Mouse (Mus musculus): ENCODE results near the gene Dennd1a. TPM values are rescaled to one million over a fixed set of nuclear protein-coding genes. Genes with fewer than 3 reads are reported as not detected.

Gene Dennd1a
- total and polyA plus RNA-seq, 2 experiments from 2014 or later, result 16.7 to 52.1 TPM

- no peaks in the 10 kb centered on the region for H3K27me3 ChIP-seq (ENCODE audit: insufficient read depth, low read length)
- no peak overlapping the region for H3K4me3 ChIP-seq (ENCODE audit: low read depth, low read length)
- DNase-seq (peak; percentile 76), ATAC-seq (peak; percentile 74)
- no peak overlapping the region for H3K4me2 ChIP-seq (ENCODE audit: low read depth)
- no peak overlapping the region for H3K27ac ChIP-seq (ENCODE audit: low read depth, low read length)
- H3K9me3 ChIP-seq (ENCODE audit: low read length), result no peaks in the 10 kb centered on the region
- peaks cover 10% of the 10 kb centered on the region for H3K36me3 ChIP-seq (ENCODE audit: insufficient read depth)
- TF ChIP-seq CTCF (IDR thresholded peaks at IDR 0.05; ENCODE audit: low read depth), result peak; percentile 95
- 44% methylated on average over 4 of the region's 4 CpGs for WGBS
- H3K9ac ChIP-seq, result no peak overlapping the region
- no peaks in the 10 kb centered on the region for H3K4me1 ChIP-seq (ENCODE audit: insufficient read depth)
These were observed 484.5 kb downstream of the Dennd1a start for GRCm38 (mm10) chr2:37802610-37803212.

GRCm38 (mm10) chr2:37801687-37802086 lies 485.5 kb downstream of the Dennd1a start:
- no peaks in the 10 kb centered on the region for H3K4me1 ChIP-seq (ENCODE audit: insufficient read depth)
- no peak for ATAC-seq
- WGBS, result 87% methylated on average over 4 of the region's 4 CpGs
- H3K4me2 ChIP-seq (ENCODE audit: low read depth), result no peak overlapping the region
- no peak for DNase-seq
- peaks cover 10% of the 10 kb centered on the region for H3K36me3 ChIP-seq (ENCODE audit: insufficient read depth)
- no peak overlapping the region for H3K4me3 ChIP-seq (ENCODE audit: low read depth, low read length)
- no peaks in the 10 kb centered on the region for H3K9me3 ChIP-seq (ENCODE audit: low read length)
- H3K9ac ChIP-seq, result no peak overlapping the region
- no peaks in the 10 kb centered on the region for H3K27me3 ChIP-seq (ENCODE audit: insufficient read depth, low read length)
- TF ChIP-seq CTCF (IDR thresholded peaks at IDR 0.05; ENCODE audit: low read depth), result no peak
- H3K27ac ChIP-seq (ENCODE audit: low read depth, low read length), result no peak overlapping the region

GRCm38 (mm10) chr2:37799137-37799536 lies 488.1 kb downstream of the Dennd1a start:
- Histone ChIP-seq H3K4me3 (ENCODE audit: low read depth, low read length) (no peak overlapping the region), H3K4me2 (ENCODE audit: low read depth) (no peak overlapping the region), H3K27ac (ENCODE audit: low read depth, low read length) (no peak overlapping the region), H3K36me3 (ENCODE audit: insufficient read depth) (peaks cover 10% of the 10 kb centered on the region), H3K9ac (no peak overlapping the region), H3K9me3 (ENCODE audit: low read length) (no peaks in the 10 kb centered on the region), H3K27me3 (ENCODE audit: insufficient read depth, low read length) (no peaks in the 10 kb centered on the region), H3K4me1 (ENCODE audit: insufficient read depth) (no peaks in the 10 kb centered on the region)
- 48% methylated on average over 6 of the region's 6 CpGs for WGBS
- no peak for TF ChIP-seq CTCF (IDR thresholded peaks at IDR 0.05; ENCODE audit: low read depth)
- DNase-seq (no peak), ATAC-seq (no peak)

GRCm38 (mm10) chr2:37797046-37797445 lies 490.1 kb downstream of the Dennd1a start:
- H3K4me2 ChIP-seq (ENCODE audit: low read depth), result no peak overlapping the region
- peaks cover 10% of the 10 kb centered on the region for H3K36me3 ChIP-seq (ENCODE audit: insufficient read depth)
- DNase-seq (no peak), ATAC-seq (no peak)
- no peak overlapping the region for H3K9ac ChIP-seq
- H3K4me3 ChIP-seq (ENCODE audit: low read depth, low read length), result no peak overlapping the region
- no peaks in the 10 kb centered on the region for H3K4me1 ChIP-seq (ENCODE audit: insufficient read depth)
- H3K27me3 ChIP-seq (ENCODE audit: insufficient read depth, low read length), result no peaks in the 10 kb centered on the region
- no peak overlapping the region for H3K27ac ChIP-seq (ENCODE audit: low read depth, low read length)
- 88% methylated on average over 4 of the region's 4 CpGs for WGBS
- H3K9me3 ChIP-seq (ENCODE audit: low read length), result no peaks in the 10 kb centered on the region
- no peak for TF ChIP-seq CTCF (IDR thresholded peaks at IDR 0.05; ENCODE audit: low read depth)

GRCm38 (mm10) chr2:37796021-37796420 lies 491.2 kb downstream of the Dennd1a start:
- H3K27me3 ChIP-seq (ENCODE audit: insufficient read depth, low read length), result no peaks in the 10 kb centered on the region
- DNase-seq (no peak), ATAC-seq (no peak)
- 70% methylated on average over 1 of the region's 1 CpGs for WGBS
- H3K36me3 ChIP-seq (ENCODE audit: insufficient read depth), result peaks cover 7% of the 10 kb centered on the region; the same call in 1 of the 2 replicates
- no peak overlapping the region for H3K4me2 ChIP-seq (ENCODE audit: low read depth)
- no peaks in the 10 kb centered on the region for H3K9me3 ChIP-seq (ENCODE audit: low read length)
- H3K4me1 ChIP-seq (ENCODE audit: insufficient read depth), result no peaks in the 10 kb centered on the region
- TF ChIP-seq CTCF (IDR thresholded peaks at IDR 0.05; ENCODE audit: low read depth), result no peak
- no peak overlapping the region for H3K4me3 ChIP-seq (ENCODE audit: low read depth, low read length)
- H3K9ac ChIP-seq, result no peak overlapping the region
- no peak overlapping the region for H3K27ac ChIP-seq (ENCODE audit: low read depth, low read length)

- Histone ChIP-seq H3K27ac (ENCODE audit: low read depth, low read length) (no peak overlapping the region), H3K4me3 (ENCODE audit: low read depth, low read length) (no peak overlapping the region), H3K4me1 (ENCODE audit: insufficient read depth) (0 out of 2 replicates have a peak, but pooled peaks cover 4% of the 10 kb centered on the region), H3K27me3 (ENCODE audit: insufficient read depth, low read length) (no peaks in the 10 kb centered on the region), H3K36me3 (ENCODE audit: insufficient read depth) (no peaks in the 10 kb centered on the region), H3K9me3 (ENCODE audit: low read length) (no peaks in the 10 kb centered on the region), H3K9ac (no peak overlapping the region), H3K4me2 (ENCODE audit: low read depth) (no peak overlapping the region)
- 91% methylated on average over 4 of the region's 4 CpGs for WGBS
- no peak for ATAC-seq
- TF ChIP-seq CTCF (IDR thresholded peaks at IDR 0.05; ENCODE audit: low read depth), result no peak
- DNase-seq, result no peak
These were observed 495.9 kb downstream of the Dennd1a start for GRCm38 (mm10) chr2:37791340-37791739.

GRCm38 (mm10) chr2:37790738-37791137 lies 496.5 kb downstream of the Dennd1a start:
- ATAC-seq (no peak), DNase-seq (no peak)
- H3K4me2 ChIP-seq (ENCODE audit: low read depth), result no peak overlapping the region
- no peak overlapping the region for H3K9ac ChIP-seq
- no peaks in the 10 kb centered on the region for H3K36me3 ChIP-seq (ENCODE audit: insufficient read depth)
- no peak overlapping the region for H3K27ac ChIP-seq (ENCODE audit: low read depth, low read length)
- H3K4me3 ChIP-seq (ENCODE audit: low read depth, low read length), result no peak overlapping the region
- 92% methylated on average over 14 of the region's 14 CpGs for WGBS
- H3K27me3 ChIP-seq (ENCODE audit: insufficient read depth, low read length), result no peaks in the 10 kb centered on the region
- H3K4me1 ChIP-seq (ENCODE audit: insufficient read depth), result 0 out of 2 replicates have a peak, but pooled peaks cover 4% of the 10 kb centered on the region
- no peak for TF ChIP-seq CTCF (IDR thresholded peaks at IDR 0.05; ENCODE audit: low read depth)
- H3K9me3 ChIP-seq (ENCODE audit: low read length), result no peaks in the 10 kb centered on the region

All from forebrain, postnatal 0 days (tissue).